Mouse (Mus musculus): ENCODE data around the gene Gprasp2. TPM values are rescaled to one million over a fixed set of nuclear protein-coding genes. Genes with fewer than 3 reads are reported as not detected.

The Gprasp2 gene
- 3.8 TPM for polyA plus RNA-seq (2014; fragmentation: Illumina TruSeq; extraction: RNeasy Lipid Tissue Mini Kit (QIAGEN cat#74804); ENCODE audit: low read depth, low replicate concordance)

GRCm38 (mm10) chrX:135838521-135839360 is at the start of gene Gprasp2:
TSS of gene Gprasp2 (plus strand) at chrX:135839034.

GRCm38 (mm10) chrX:135797212-135797644 is 41.6 kb upstream of the Gprasp2 start, which contains the start of gene Bhlhb9:
TSS of gene Bhlhb9 (plus strand) at chrX:135797594.

Other genes starting within 250 kb of the Gprasp2 start
- gene Nxf7, start 240.3 kb upstream of the Gprasp2 start, polyA plus RNA-seq (2014; fragmentation: Illumina TruSeq; extraction: RNeasy Lipid Tissue Mini Kit (QIAGEN cat#74804); ENCODE audit: low read depth, low replicate concordance), result not detected
- not detected for gene Prame, start 211.3 kb upstream of the Gprasp2 start, polyA plus RNA-seq (2014; fragmentation: Illumina TruSeq; extraction: RNeasy Lipid Tissue Mini Kit (QIAGEN cat#74804); ENCODE audit: low read depth, low replicate concordance)
- gene Tcp11x2, start 145.2 kb upstream of the Gprasp2 start, polyA plus RNA-seq (2014; fragmentation: Illumina TruSeq; extraction: RNeasy Lipid Tissue Mini Kit (QIAGEN cat#74804); ENCODE audit: low read depth, low replicate concordance), result not detected
- gene Tmsb15a, start 113.8 kb upstream of the Gprasp2 start, polyA plus RNA-seq (2014; fragmentation: Illumina TruSeq; extraction: RNeasy Lipid Tissue Mini Kit (QIAGEN cat#74804); ENCODE audit: low read depth, low replicate concordance), result not detected
- 8.2 TPM for gene Armcx5, start 96.3 kb upstream of the Gprasp2 start, polyA plus RNA-seq (2014; fragmentation: Illumina TruSeq; extraction: RNeasy Lipid Tissue Mini Kit (QIAGEN cat#74804); ENCODE audit: low read depth, low replicate concordance)
- 31.5 TPM for gene Gprasp1, start 96.3 kb upstream of the Gprasp2 start, polyA plus RNA-seq (2014; fragmentation: Illumina TruSeq; extraction: RNeasy Lipid Tissue Mini Kit (QIAGEN cat#74804); ENCODE audit: low read depth, low replicate concordance)
- gene Bhlhb9, start 41.4 kb upstream of the Gprasp2 start, polyA plus RNA-seq (2014; fragmentation: Illumina TruSeq; extraction: RNeasy Lipid Tissue Mini Kit (QIAGEN cat#74804); ENCODE audit: low read depth, low replicate concordance), result 26.7 TPM
- gene Arxes2, start 154.8 kb downstream of the Gprasp2 start, polyA plus RNA-seq (2014; fragmentation: Illumina TruSeq; extraction: RNeasy Lipid Tissue Mini Kit (QIAGEN cat#74804); ENCODE audit: low read depth, low replicate concordance), result 5.0 TPM
- 0.28 TPM for gene Arxes1, start 194.3 kb downstream of the Gprasp2 start, polyA plus RNA-seq (2014; fragmentation: Illumina TruSeq; extraction: RNeasy Lipid Tissue Mini Kit (QIAGEN cat#74804); ENCODE audit: low read depth, low replicate concordance)
- gene Bex2, start 229.2 kb downstream of the Gprasp2 start, polyA plus RNA-seq (2014; fragmentation: Illumina TruSeq; extraction: RNeasy Lipid Tissue Mini Kit (QIAGEN cat#74804); ENCODE audit: low read depth, low replicate concordance), result 0.57 TPM
- not detected for gene Nxf3, start 246.2 kb downstream of the Gprasp2 start, polyA plus RNA-seq (2014; fragmentation: Illumina TruSeq; extraction: RNeasy Lipid Tissue Mini Kit (QIAGEN cat#74804); ENCODE audit: low read depth, low replicate concordance)

All from kidney, adult 10 weeks (tissue).